Mouse (Mus musculus): ENCODE results near the gene Mapkapk2.

The Mapkapk2 gene

DNA sequence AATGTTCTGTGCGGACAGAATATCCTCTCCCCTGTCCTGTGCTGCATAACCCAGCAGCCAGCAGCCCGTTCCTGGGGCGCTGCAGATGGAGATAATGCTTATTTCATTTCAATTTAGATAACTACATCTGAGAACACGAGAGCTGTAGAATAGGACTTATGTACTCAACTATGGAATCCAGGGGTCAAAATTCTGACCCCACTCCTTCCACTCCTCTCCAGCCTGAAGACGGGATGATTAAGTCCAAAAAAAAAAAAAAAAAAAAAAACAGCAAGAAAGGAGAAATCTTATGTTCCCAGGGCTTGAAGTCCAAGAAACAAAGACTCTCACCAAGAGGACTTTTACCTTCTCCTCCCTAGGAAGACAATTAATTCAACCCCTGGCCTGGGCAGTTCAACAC is 14.5 kb downstream of the Mapkapk2 start:
- no peak for DNase-seq (ENCODE audit: low read depth, low spot score)

GRCm38 (mm10) chr1:131080686-131081085 is 16.9 kb downstream of the Mapkapk2 start:
- DNase-seq (ENCODE audit: low read depth, low spot score): no peak

- DNase-seq (ENCODE audit: low read depth, low spot score): no peak
Measured at GRCm38 (mm10) chr1:131079762-131080161, 17.9 kb downstream of the Mapkapk2 start.

DNA sequence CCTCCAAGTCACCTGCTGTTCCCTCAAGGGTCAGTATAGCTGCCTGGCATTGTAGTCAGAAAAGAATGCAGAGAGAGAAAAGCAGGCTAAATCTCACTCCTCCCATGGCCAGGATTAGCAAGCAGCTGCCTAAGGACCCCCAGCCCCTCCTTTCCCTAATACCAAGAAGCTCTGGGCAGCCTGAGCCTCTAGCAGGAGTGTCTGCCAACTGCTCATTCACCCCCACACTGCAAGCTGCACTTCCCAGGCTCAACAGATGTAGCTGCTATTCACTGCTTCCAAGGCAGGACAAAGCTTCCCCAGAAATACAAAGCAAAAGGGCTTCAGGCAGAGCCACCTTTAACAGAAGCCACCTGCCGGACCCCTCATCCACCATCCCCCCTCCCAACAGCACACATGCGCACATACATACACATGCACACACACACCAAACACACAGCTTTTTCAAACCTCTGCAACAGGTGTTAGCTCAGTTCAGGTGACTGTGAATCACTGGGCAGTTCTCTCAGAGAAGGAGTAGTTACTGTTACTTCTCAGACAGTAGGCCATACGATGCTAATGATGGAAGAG is 18.8 kb downstream of the Mapkapk2 start:
- peak; percentile 67 for DNase-seq (ENCODE audit: low read depth, low spot score)

DNA sequence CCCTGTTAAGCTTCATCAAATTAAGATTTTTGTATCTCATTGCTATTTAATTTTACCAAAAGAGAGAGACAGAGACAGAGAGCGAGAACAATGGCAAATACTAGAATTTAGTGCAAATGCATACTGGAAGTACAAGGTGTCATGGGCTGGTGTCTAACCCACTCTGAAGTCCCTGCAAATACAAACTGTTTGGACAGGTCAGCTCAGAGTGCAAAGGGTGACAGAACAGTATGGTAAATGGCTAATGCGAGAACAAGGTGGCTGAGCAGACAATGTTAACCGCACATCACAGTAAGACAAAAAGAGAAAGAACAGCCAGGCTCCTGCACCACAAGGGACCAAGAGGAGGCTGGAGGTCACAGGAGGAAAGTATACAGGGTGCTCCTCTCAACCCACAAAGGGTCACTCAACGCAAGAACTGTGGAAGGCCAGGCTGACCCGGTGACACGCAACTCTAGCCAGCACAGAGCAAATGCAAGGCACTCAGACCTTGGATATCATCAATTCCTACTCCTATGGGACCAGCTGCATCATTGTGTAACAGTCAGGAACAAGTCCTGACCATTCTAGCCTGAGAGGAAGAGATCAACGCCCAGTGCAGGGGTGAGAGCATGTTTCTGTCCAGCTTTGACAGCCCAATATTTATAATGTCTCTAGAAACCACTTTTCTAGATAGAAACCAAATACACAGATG is 22.4 kb downstream of the Mapkapk2 start:
- DNase-seq (ENCODE audit: low read depth, low spot score): no peak

DNA sequence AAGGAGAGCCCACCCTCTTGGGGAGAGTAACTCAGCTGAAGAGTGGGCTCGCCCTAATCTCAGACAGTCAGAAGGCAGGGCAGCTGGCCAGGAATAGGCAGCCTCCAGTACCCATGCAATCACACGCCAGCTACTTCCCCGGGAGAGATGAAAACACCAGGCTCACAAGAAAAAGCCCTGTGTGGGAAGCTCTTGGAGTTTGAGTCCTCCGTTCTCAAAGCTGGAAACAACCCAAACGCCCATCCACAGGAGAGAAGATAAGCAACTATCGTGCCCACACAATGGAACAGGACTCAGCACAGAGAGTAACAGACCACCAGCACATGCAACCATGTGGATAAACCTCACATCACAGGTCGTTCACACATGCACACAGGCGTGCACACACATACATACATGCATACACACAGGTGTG is 23.1 kb downstream of the Mapkapk2 start:
- peak; percentile 90 for DNase-seq (ENCODE audit: low read depth, low spot score)

DNA sequence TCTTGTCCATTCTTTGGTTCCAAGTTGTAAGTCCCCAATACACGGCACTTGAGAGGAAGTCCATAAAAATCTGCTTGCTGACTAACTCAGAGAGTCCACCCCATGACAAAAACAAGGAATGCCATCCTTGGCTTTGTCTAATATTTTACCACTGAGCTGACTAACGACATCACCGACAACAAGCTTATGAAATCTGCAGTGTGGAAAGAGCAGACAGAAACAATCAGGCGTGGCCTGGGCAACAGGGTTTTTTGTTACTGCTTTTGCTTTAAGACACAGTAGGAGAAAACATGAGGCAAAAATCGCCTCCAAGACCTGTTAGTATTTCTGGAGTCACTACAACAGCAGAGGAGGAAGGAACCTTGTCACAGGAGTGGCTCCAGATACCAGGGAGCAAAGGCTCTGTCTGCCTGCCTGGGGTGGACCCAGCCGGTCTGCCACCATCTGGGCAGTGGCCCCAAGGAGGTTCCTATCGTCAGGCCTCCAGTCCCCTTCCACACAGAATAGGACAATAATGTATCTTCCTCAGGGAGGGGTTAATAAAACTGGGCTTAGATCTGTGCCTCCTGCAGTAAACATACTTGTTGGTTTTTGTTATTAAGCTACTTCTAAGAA is 25.1 kb downstream of the Mapkapk2 start:
- no peak for DNase-seq (ENCODE audit: low read depth, low spot score)

DNA sequence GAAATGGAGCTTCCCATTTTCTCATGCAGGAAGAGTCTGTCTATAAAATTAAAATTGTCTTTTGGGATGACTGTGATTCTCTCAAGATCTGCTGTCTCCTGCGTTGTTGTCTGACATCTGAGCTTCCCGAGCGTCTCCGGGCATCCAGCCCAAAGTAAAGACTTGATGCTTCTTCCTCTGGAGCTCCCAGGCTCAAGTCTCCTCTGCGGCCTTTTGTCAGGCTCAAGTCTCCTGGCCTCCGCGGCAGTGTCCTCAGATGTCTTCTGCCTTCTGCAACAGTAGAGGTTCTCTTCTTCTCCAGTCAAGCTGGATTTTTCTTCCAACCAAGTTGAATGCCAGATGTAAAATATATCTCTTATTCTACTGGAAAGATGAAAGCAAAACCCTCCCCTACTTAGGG is 28.6 kb downstream of the Mapkapk2 start:
- no peak for DNase-seq (ENCODE audit: low read depth, low spot score)

- no peak for DNase-seq (ENCODE audit: low read depth, low spot score)
Measured at GRCm38 (mm10) chr1:131068011-131068727, 29.5 kb downstream of the Mapkapk2 start.

GRCm38 (mm10) chr1:131064202-131064601 is 33.4 kb downstream of the Mapkapk2 start:
- DNase-seq (ENCODE audit: low read depth, low spot score): no peak

DNA sequence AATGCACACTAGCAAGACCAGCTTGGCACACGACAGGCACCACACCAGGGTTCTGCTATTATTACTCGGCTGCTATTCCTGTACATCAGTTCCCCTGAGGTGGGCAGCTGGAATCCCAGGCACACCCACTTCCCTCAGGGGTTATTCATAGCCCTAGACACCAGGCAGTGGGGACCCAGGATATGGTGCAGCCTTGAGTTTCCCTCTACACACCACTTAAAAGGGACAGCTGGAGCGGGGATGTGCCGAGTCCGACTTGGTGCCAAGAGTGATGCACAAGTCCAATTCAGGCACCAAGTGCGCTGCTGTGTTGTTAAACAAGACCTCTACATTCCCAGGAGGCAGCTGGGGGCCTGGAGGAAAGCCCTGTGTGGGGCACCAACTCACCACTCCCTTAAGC is 34.8 kb downstream of the Mapkapk2 start:
- peak; percentile 80 for DNase-seq (ENCODE audit: low read depth, low spot score)

DNA sequence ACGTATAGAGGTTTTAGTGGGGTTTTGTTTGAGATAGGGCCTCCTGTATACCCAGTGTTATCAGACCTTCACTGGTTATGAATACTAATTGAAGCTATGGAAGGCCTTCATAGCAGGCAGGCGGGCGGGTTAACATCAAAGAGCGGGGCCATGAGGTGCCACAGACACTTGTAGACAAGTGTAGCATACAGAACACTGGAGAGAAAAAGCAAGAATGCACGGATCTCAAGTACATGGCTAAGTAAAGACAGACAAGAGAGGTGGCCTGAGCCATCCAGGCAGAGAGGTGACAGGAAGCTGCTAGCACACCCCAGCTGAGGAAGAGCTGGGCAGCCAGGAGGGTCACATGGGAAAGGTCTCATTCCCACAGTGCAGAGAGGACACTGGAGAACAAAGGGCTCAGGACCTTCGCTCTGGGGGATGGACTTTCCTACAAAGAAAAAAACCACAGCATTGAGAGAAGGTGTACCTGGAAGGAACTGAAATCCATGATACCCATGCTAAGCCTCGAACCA is 35.8 kb downstream of the Mapkapk2 start:
- DNase-seq (ENCODE audit: low read depth, low spot score): no peak

DNA sequence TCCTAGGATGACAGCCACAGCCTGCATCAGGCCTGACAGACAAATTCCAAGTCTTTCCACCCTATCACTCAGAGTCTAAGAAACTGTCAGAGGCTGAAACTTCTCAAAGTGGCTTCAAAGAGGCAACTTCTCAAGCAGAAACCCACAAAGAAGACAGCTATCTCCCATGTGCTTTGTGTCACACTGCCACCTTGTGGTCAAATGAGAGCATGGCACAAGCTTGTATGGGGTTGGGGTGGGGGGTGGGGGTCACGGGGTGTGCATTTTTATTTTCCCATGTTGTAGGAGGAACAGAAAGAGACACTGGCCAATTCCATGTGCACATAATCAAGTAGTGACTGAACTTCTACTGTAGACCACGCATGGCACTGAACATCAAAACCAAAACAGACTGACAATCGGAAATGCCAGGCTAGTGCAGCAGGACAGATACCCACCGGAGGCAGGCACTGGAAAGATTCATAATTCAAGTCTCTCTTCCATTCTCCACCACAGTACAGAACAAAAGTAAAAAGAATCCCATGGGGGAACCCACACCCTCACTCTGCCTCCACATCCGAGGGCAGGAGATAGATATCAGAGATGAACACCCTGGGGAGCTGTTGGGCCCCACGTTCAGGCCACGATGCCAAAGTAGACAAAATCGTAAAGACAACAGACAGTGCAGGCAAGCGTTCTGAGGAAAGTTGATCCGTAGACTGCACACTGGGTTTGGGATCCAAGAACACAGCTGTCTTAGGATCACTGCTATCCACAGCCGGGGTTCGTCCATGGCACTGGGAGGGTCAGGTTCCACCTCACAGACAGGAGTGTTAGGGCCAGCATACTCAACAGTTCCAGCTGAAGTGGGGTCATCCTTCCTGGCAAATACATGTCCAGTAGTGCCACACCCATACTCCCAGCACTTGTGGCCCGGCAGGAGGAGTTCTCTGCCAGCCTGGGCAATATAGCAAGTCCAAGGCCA is 37.1 kb downstream of the Mapkapk2 start:
- DNase-seq (ENCODE audit: low read depth, low spot score): no peak

- DNase-seq (ENCODE audit: low read depth, low spot score): no peak
Measured at GRCm38 (mm10) chr1:131059841-131060240, 37.8 kb downstream of the Mapkapk2 start.

- DNase-seq (ENCODE audit: low read depth, low spot score): no peak
Measured at GRCm38 (mm10) chr1:131059411-131059810, 38.2 kb downstream of the Mapkapk2 start.

DNA sequence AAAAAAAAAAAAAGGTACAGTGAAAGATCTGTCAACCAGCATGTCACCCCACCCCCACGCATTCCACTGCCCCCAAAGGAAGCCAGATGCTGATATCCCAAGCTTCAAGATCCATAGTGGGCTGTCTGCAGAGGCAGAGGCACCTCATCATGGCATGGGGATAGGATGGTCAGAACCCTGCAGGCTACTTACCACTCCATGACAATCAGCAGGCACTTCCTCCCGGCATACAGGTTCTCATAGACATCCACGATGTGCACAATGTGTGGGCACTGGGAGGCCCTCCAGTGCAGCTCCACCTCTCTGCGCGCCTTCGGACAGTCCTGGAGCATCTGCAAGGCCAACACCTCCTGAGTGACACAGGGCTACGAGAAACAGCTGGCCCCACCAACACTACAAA is 39.2 kb downstream of the Mapkapk2 start:
- DNase-seq (ENCODE audit: low read depth, low spot score): no peak

GRCm38 (mm10) chr1:131054251-131054650 is 43.4 kb downstream of the Mapkapk2 start:
- DNase-seq (ENCODE audit: low read depth, low spot score): no peak

DNA sequence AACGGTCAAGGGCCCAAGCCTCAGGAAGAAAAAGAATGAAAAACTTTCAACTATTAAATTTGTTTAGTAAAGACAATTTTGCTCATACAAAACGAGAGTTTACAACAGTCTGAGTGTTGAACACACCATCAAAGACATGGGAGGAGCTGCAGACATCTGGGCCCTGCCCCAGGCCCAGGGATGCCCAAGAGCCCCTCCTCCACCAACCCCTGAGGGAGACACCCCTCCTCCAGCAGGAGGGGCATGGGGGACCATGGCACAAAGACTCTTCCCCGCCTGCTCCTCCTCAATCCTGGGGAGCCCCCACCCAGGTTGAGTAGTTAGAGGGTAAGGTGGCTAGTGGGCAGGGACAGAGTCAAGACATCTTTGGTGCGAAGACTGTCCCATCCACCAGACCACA is 44.0 kb downstream of the Mapkapk2 start:
- DNase-seq (ENCODE audit: low read depth, low spot score): no peak

DNA sequence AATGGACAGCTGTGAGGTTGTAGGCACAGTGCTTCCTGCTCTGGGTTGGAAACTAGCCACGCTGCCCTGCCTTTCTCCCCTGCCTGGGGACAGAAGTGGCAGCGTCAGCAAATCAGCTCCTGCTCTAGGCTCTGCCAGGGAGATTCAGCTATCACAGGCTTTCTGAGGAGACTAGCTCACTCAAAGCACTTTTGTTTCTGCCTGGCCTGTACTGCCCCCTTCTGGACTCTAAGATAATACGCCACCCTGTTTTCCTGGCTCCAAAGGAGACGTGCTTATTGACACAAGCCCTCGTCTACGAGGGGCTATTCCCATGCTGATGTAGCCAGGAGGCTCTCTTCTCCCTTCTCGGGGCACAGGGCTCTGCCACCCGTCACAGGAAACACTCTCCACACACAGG is 44.4 kb downstream of the Mapkapk2 start:
- peak; percentile 80 for DNase-seq (ENCODE audit: low read depth, low spot score)

- no peak for DNase-seq (ENCODE audit: low read depth, low spot score)
Measured at GRCm38 (mm10) chr1:131051073-131051472, 46.6 kb downstream of the Mapkapk2 start.

- DNase-seq (ENCODE audit: low read depth, low spot score): no peak
Measured at GRCm38 (mm10) chr1:131050617-131051016, 47.0 kb downstream of the Mapkapk2 start.
